Mouse (Mus musculus) left cerebral cortex, adult 8-10 months (tissue): Measurements from ENCODE around the gene Upk2. TPM values are rescaled to one million over a fixed set of nuclear protein-coding genes. Genes with fewer than 3 reads are reported as not detected.
"Not testable (repeated sequence)": the region's sequence is repeated elsewhere in the genome, so short reads cannot be mapped to it uniquely, and the experiment has no call there.

ENCODE experiments used
- DNase-seq, 2 experiments: peaks; one replicate each; pipeline ENCODE4 v3.0.0; 2022; ENCODE audit warnings: low spot score in 2 of 2
- total RNA-seq, 4 experiments: library from RNA; stranded (reverse); gene quantifications; 2 replicates each; pipeline ENCODE4 v1.2.4; 2022

Gene Upk2
- total RNA-seq, 4 experiments from 2014 or later: not detected

GRCm38 (mm10) chr9:44468800-44469199 is 14.0 kb upstream of the Upk2 start:
- DNase-seq: no peak

- no peak for DNase-seq
Measured at GRCm38 (mm10) chr9:44468224-44468623, 13.4 kb upstream of the Upk2 start.

- DNase-seq: no peak
Measured at GRCm38 (mm10) chr9:44461950-44462349, 7.2 kb upstream of the Upk2 start.

- peak; percentile 63 to 95 for DNase-seq
Measured at GRCm38 (mm10) chr9:44457035-44457742, 2.4 kb upstream of the Upk2 start.

- DNase-seq: peak in 1 of 2 experiments; percentile 89
Measured at GRCm38 (mm10) chr9:44454132-44454890, 465 bp downstream of the Upk2 start.

- DNase-seq: no peak
Measured at GRCm38 (mm10) chr9:44450387-44450786, 4.4 kb downstream of the Upk2 start.

GRCm38 (mm10) chr9:44444402-44445025 is 10.3 kb downstream of the Upk2 start:
- not testable (repeated sequence) for DNase-seq

GRCm38 (mm10) chr9:44440961-44441360 is 13.8 kb downstream of the Upk2 start, which contains the start of gene Foxr1:
Foxr1 (minus strand) TSS chr9:44441136.
- DNase-seq: no peak

- no peak for DNase-seq
Measured at GRCm38 (mm10) chr9:44435747-44436146, 19.0 kb downstream of the Upk2 start.

GRCm38 (mm10) chr9:44432577-44433185 is 22.1 kb downstream of the Upk2 start:
- DNase-seq: no peak

- DNase-seq: no peak
Measured at GRCm38 (mm10) chr9:44423576-44423975, 31.2 kb downstream of the Upk2 start.

GRCm38 (mm10) chr9:44420280-44420898 is 34.4 kb downstream of the Upk2 start:
- no peak for DNase-seq

- DNase-seq: not testable (repeated sequence)
Measured at GRCm38 (mm10) chr9:44419730-44420129, 35.0 kb downstream of the Upk2 start.

- no peak for DNase-seq
Measured at GRCm38 (mm10) chr9:44418519-44419385, 36.0 kb downstream of the Upk2 start, which contains the start of gene Ccdc84. Ccdc84 (minus strand) TSS chr9:44418569.

- peak; percentile 94 to 96 for DNase-seq
Measured at GRCm38 (mm10) chr9:44417892-44418363, 36.8 kb downstream of the Upk2 start.

GRCm38 (mm10) chr9:44417156-44417891 is 37.5 kb downstream of the Upk2 start:
- no peak for DNase-seq

GRCm38 (mm10) chr9:44412781-44413180 is 42.0 kb downstream of the Upk2 start:
- no peak for DNase-seq

- no peak for DNase-seq
Measured at GRCm38 (mm10) chr9:44412306-44412705, 42.5 kb downstream of the Upk2 start.

GRCm38 (mm10) chr9:44411601-44412130 is 43.1 kb downstream of the Upk2 start:
- DNase-seq: no peak
